Mouse (Mus musculus): ENCODE data around the gene Rerg.
"Not testable (repeated sequence)": the region's sequence is repeated elsewhere in the genome, so short reads cannot be mapped to it uniquely, and the experiment has no call there.

Rerg gene

GRCm38 (mm10) chr6:137076225-137076624 is 94.1 kb downstream of the Rerg start:
- DNase-seq (ENCODE audit: low spot score in 2 of 2): no peak

- no peak for DNase-seq (ENCODE audit: low spot score in 2 of 2)
Measured at GRCm38 (mm10) chr6:137072256-137072655, 98.0 kb downstream of the Rerg start.

- no peak for DNase-seq (ENCODE audit: low spot score in 2 of 2)
Measured at GRCm38 (mm10) chr6:137071466-137071865, 98.8 kb downstream of the Rerg start.

GRCm38 (mm10) chr6:137065506-137065905 is 104.8 kb downstream of the Rerg start:
- DNase-seq (ENCODE audit: low spot score in 2 of 2): no peak

GRCm38 (mm10) chr6:137064786-137065185 is 105.5 kb downstream of the Rerg start:
- DNase-seq (ENCODE audit: low spot score in 2 of 2): no peak

- DNase-seq (ENCODE audit: low spot score in 2 of 2): peak; percentile 21 to 36
Measured at GRCm38 (mm10) chr6:137063239-137063940, 106.9 kb downstream of the Rerg start.

- no peak for DNase-seq (ENCODE audit: low spot score in 2 of 2)
Measured at GRCm38 (mm10) chr6:137061880-137062531, 108.3 kb downstream of the Rerg start.

GRCm38 (mm10) chr6:137060595-137060994 is 109.7 kb downstream of the Rerg start:
- DNase-seq (ENCODE audit: low spot score in 2 of 2): no peak

- no peak for DNase-seq (ENCODE audit: low spot score in 2 of 2)
Measured at GRCm38 (mm10) chr6:137058257-137058656, 112.0 kb downstream of the Rerg start.

- no peak for DNase-seq (ENCODE audit: low spot score in 2 of 2)
Measured at GRCm38 (mm10) chr6:137054073-137054472, 116.2 kb downstream of the Rerg start.

- DNase-seq (ENCODE audit: low spot score in 2 of 2): no peak
Measured at GRCm38 (mm10) chr6:137053464-137053863, 116.8 kb downstream of the Rerg start.

GRCm38 (mm10) chr6:137053006-137053405 is 117.3 kb downstream of the Rerg start:
- DNase-seq (ENCODE audit: low spot score in 2 of 2): no peak

GRCm38 (mm10) chr6:137047036-137047435 is 123.3 kb downstream of the Rerg start:
- no peak for DNase-seq (ENCODE audit: low spot score in 2 of 2)

- peak; percentile 13 to 26 for DNase-seq (ENCODE audit: low spot score in 2 of 2)
Measured at GRCm38 (mm10) chr6:137045011-137045504, 125.2 kb downstream of the Rerg start.

- DNase-seq (ENCODE audit: low spot score in 2 of 2): not testable (repeated sequence)
Measured at GRCm38 (mm10) chr6:137035611-137036395, 134.5 kb downstream of the Rerg start.

- no peak for DNase-seq (ENCODE audit: low spot score in 2 of 2)
Measured at GRCm38 (mm10) chr6:137030611-137031097, 139.6 kb downstream of the Rerg start.

GRCm38 (mm10) chr6:137029931-137030610 is 140.2 kb downstream of the Rerg start:
- DNase-seq (ENCODE audit: low spot score in 2 of 2): no peak

GRCm38 (mm10) chr6:137025461-137025860 is 144.8 kb downstream of the Rerg start:
- no peak for DNase-seq (ENCODE audit: low spot score in 2 of 2)

- no peak for DNase-seq (ENCODE audit: low spot score in 2 of 2)
Measured at GRCm38 (mm10) chr6:137024541-137024940, 145.8 kb downstream of the Rerg start.

GRCm38 (mm10) chr6:137017216-137017973 is 152.9 kb downstream of the Rerg start:
- no peak for DNase-seq (ENCODE audit: low spot score in 2 of 2)

- no peak for DNase-seq (ENCODE audit: low spot score in 2 of 2)
Measured at GRCm38 (mm10) chr6:137014346-137014745, 156.0 kb downstream of the Rerg start.

Measured in right cerebral cortex, adult 2 months (tissue).